Mouse (Mus musculus) layer of hippocampus, postnatal 25 days (tissue): Measurements from ENCODE around the gene Prr5l. TPM values are rescaled to one million over a fixed set of nuclear protein-coding genes. Genes with fewer than 3 reads are reported as not detected.
"Not testable (repeated sequence)": the region's sequence is repeated elsewhere in the genome, so short reads cannot be mapped to it uniquely, and the experiment has no call there.

ENCODE experiments used
- DNase-seq, 2 experiments: peaks; one replicate each; pipeline ENCODE4 v3.0.0; 2022; ENCODE audit warnings: mixed read lengths in 2 of 2, low spot score in 1 of 2; ENCODE audit errors: extremely low spot score in 1 of 2
- total RNA-seq, 2 experiments: library from RNA; stranded (reverse); gene quantifications; 2 replicates each; pipeline ENCODE4 v1.2.3; 2021

Gene Prr5l
- total RNA-seq, 2 experiments from 2014 or later = 8.8 to 12.1 TPM

- no peak for DNase-seq
Observed at GRCm38 (mm10) chr2:101783255-101783654, 99.6 kb downstream of the Prr5l start.

GRCm38 (mm10) chr2:101781357-101781777 lies 101.5 kb downstream of the Prr5l start:
- no peak for DNase-seq

GRCm38 (mm10) chr2:101778080-101778479 lies 104.7 kb downstream of the Prr5l start:
- no peak for DNase-seq

GRCm38 (mm10) chr2:101763503-101763902 lies 119.3 kb downstream of the Prr5l start:
- no peak for DNase-seq

- no peak for DNase-seq
Observed at GRCm38 (mm10) chr2:101762955-101763386, 119.9 kb downstream of the Prr5l start.

- no peak for DNase-seq
Observed at GRCm38 (mm10) chr2:101762405-101762804, 120.4 kb downstream of the Prr5l start.

- DNase-seq = no peak
Observed at GRCm38 (mm10) chr2:101761898-101762297, 120.9 kb downstream of the Prr5l start.

GRCm38 (mm10) chr2:101759523-101760277 lies 123.1 kb downstream of the Prr5l start:
- no peak for DNase-seq

- DNase-seq = no peak
Observed at GRCm38 (mm10) chr2:101757806-101758205, 125.0 kb downstream of the Prr5l start.

GRCm38 (mm10) chr2:101756069-101756753 lies 126.6 kb downstream of the Prr5l start:
- no peak for DNase-seq

GRCm38 (mm10) chr2:101754939-101755555 lies 127.8 kb downstream of the Prr5l start:
- DNase-seq = no peak

GRCm38 (mm10) chr2:101754428-101754827 lies 128.4 kb downstream of the Prr5l start:
- no peak for DNase-seq

GRCm38 (mm10) chr2:101752979-101753378 lies 129.8 kb downstream of the Prr5l start:
- no peak for DNase-seq

GRCm38 (mm10) chr2:101752402-101752801 lies 130.4 kb downstream of the Prr5l start:
- no peak for DNase-seq

- DNase-seq = no peak
Observed at GRCm38 (mm10) chr2:101751236-101751922, 131.4 kb downstream of the Prr5l start.

- DNase-seq = no peak
Observed at GRCm38 (mm10) chr2:101746537-101746936, 136.3 kb downstream of the Prr5l start.

- DNase-seq = not testable (repeated sequence)
Observed at GRCm38 (mm10) chr2:101745656-101746055, 137.2 kb downstream of the Prr5l start.

- no peak for DNase-seq
Observed at GRCm38 (mm10) chr2:101742072-101742860, 140.6 kb downstream of the Prr5l start.

GRCm38 (mm10) chr2:101741653-101742052 lies 141.2 kb downstream of the Prr5l start:
- DNase-seq = no peak

- DNase-seq = no peak
Observed at GRCm38 (mm10) chr2:101739914-101740313, 142.9 kb downstream of the Prr5l start.
